Mouse (Mus musculus) lung, adult 10 weeks (tissue): ENCODE data around the gene Gm5150. TPM values are rescaled to one million over a fixed set of nuclear protein-coding genes. Genes with fewer than 3 reads are reported as not detected.

Source experiments
- polyA plus RNA-seq: library from polyadenylated mRNA; stranded (reverse); fragments of 350-450 nt; fragmentation: Illumina TruSeq; extraction: RNeasy Lipid Tissue Mini Kit (QIAGEN cat#74804); gene quantifications from one replicate; pipeline ENCODE4 v1.2.3, GENCODE M21; 2014; ENCODE audit warnings: low read depth, low replicate concordance; ENCODE audit not compliant: insufficient read depth

Gene Gm5150
- 5.2 TPM for polyA plus RNA-seq

DNA sequence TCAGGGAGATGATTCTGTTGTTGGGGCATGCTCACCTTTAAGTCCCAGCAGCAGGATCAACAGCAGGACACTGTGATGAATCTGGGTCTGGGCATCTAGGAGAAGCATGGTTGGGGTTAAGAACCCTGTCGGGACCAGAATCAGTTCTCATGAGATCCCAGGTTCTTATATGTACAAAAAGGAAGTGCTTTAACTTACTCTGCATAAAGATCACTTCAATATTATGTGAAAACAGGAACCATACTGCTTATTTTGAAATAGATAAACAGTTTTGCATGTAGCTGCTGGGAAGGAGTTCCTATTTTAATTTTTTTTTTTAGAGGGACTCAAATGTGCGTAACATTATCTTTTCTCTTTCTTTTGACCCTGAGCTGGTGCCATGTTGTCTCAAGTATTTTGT is at the start of gene Gm5150:
TSS of gene Gm5150 (minus strand) at position 223 of the 400 bp plus-strand sequence.

Other genes starting within 250 kb of the Gm5150 start
- 17.1 TPM for gene Sirpb1c, start 157.9 kb downstream of the Gm5150 start, polyA plus RNA-seq